Mouse (Mus musculus): ENCODE measurements at regions not wholly inside any gene's neighbourhood (a gene's known extent, or its start where the extent isn't known, plus 50 kb on each side); places are given as distances from the start of the nearest gene placed in this dataset.

DNA sequence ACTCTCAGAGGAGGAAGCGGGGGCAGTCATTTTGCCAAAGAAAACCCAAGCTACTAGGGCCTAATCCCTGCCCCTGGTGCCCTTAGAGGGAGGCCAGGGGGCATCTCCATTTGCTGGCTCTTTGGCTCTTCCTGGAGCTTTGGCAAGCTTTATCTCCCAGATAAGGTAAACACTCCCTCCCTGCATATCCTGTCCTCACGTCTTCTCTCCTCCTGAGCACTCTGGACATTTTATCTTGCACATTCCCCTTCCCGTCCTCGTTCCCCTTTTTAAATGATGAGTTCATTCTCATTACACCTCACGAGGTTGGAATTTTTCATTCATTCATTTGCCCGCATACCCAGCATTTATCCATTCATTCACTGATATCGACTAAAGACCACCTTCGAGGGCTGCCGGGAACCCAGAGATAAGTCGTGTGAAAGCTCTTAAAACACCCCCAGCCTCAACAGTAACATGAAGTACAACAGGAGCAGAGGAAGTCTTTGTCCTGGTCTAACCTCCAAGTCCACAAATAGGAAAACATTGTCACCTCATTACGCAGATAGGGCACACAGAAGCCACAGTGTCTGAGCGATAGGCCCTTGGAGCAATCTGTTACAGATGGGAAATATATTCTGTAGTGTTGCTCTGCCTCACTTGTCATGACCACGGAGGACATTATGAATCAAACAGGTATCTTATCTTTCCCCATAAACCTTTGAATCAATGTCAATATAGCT, 54.0 kb upstream of the Lrp8 start:
- ATAC-seq (ENCODE audit: insufficient number of reproducible peaks, insufficient read depth, low FRiP score, low read depth), result no peak
- H3K36me3 ChIP-seq (ENCODE audit: control insufficient read depth, insufficient read depth, low read length), result no peaks in the 10 kb centered on the region
- H3K27ac ChIP-seq (replicated peaks in 1 of 2; ENCODE audit: control insufficient read depth in 1 of 2, insufficient read depth in 1 of 2, low read depth in 2 of 2, low read length in 2 of 2), result no peak overlapping the region
- 4% methylated on average over 13 of the region's 13 CpGs for WGBS
- no peak overlapping the region for H3K9ac ChIP-seq (ENCODE audit: low read length)
- H3K4me1 ChIP-seq (ENCODE audit: control insufficient read depth in 2 of 2, insufficient read depth in 2 of 2, low read length in 2 of 2), result peaks cover 9 to 15% of the 10 kb centered on the region in 2 experiments
- H3K4me3 ChIP-seq (ENCODE audit: control insufficient read depth in 1 of 2, insufficient read depth in 1 of 2, low read depth in 1 of 2, low read length in 2 of 2), result no peak overlapping the region
- H3K9me3 ChIP-seq (ENCODE audit: control insufficient read depth, low read length), result no peaks in the 10 kb centered on the region
- H3K4me2 ChIP-seq (ENCODE audit: low read length), result peak overlapping the region; percentile 11; the same call in 1 of the 2 replicates
- H3K27me3 ChIP-seq (ENCODE audit: control insufficient read depth, insufficient read depth, low read length), result peaks cover 33% of the 10 kb centered on the region

DNA sequence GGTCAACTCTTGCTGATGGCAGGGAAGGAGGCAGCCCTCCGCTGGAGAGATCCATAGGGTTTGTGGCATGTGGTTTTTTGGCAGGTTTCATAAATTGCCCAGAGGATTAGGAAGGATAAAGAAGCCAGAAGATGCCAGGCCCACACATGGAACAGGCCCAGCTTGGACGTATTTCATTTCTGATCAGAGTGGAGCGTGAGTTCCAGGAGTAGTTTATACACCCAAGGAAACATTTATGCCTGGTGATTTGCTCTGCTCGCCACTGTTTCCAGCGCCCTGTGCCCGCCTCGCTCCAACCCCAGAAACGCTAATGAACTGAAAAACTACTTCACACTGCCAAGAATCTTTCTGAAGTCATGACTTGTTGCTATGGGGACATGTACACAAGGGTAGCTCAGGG, 53.0 kb upstream of the Lrp8 start:
- H3K27ac ChIP-seq (replicated peaks in 1 of 2; ENCODE audit: control insufficient read depth in 1 of 2, insufficient read depth in 1 of 2, low read depth in 2 of 2, low read length in 2 of 2), result no peak overlapping the region
- H3K9ac ChIP-seq (ENCODE audit: low read length), result no peak overlapping the region
- no peaks in the 10 kb centered on the region for H3K9me3 ChIP-seq (ENCODE audit: control insufficient read depth, low read length)
- peaks cover 24% of the 10 kb centered on the region for H3K27me3 ChIP-seq (ENCODE audit: control insufficient read depth, insufficient read depth, low read length)
- no peak overlapping the region for H3K4me3 ChIP-seq (ENCODE audit: control insufficient read depth in 1 of 2, insufficient read depth in 1 of 2, low read depth in 1 of 2, low read length in 2 of 2)
- H3K36me3 ChIP-seq (ENCODE audit: control insufficient read depth, insufficient read depth, low read length), result no peaks in the 10 kb centered on the region
- no peak for ATAC-seq (ENCODE audit: insufficient number of reproducible peaks, insufficient read depth, low FRiP score, low read depth)
- no peak overlapping the region for H3K4me2 ChIP-seq (ENCODE audit: low read length)
- peaks cover 9 to 15% of the 10 kb centered on the region in 2 experiments for H3K4me1 ChIP-seq (ENCODE audit: control insufficient read depth in 2 of 2, insufficient read depth in 2 of 2, low read length in 2 of 2)
- WGBS, result 89% methylated on average over 8 of the region's 8 CpGs

DNA sequence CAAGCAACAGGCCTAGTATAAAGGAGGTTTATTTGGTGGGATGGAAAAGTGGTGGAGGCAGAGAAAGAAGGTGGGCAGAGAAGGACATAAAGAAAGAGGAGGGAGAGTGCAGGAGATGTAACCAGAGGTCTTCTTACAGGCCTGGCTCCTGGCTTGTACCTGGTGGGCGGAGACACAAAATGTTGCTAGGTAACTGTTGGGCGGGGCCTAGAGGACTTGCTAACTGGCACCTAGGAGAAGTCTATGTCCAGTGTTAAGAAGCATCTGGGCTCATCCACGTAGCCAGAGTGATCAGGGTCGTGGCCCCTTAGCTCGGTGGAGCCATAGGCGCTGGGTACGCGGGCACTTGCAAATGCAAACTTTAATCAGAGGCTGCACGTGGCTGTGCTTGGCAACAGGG, 52.0 kb upstream of the Lrp8 start:
- H3K36me3 ChIP-seq (ENCODE audit: control insufficient read depth, insufficient read depth, low read length), result no peaks in the 10 kb centered on the region
- peaks cover 9 to 15% of the 10 kb centered on the region in 2 experiments for H3K4me1 ChIP-seq (ENCODE audit: control insufficient read depth in 2 of 2, insufficient read depth in 2 of 2, low read length in 2 of 2)
- no peak overlapping the region for H3K4me2 ChIP-seq (ENCODE audit: low read length)
- no peak overlapping the region for H3K9ac ChIP-seq (ENCODE audit: low read length)
- no peak for ATAC-seq (ENCODE audit: insufficient number of reproducible peaks, insufficient read depth, low FRiP score, low read depth)
- 68% methylated on average over 9 of the region's 9 CpGs for WGBS
- H3K27me3 ChIP-seq (ENCODE audit: control insufficient read depth, insufficient read depth, low read length), result peaks cover 15% of the 10 kb centered on the region
- no peaks in the 10 kb centered on the region for H3K9me3 ChIP-seq (ENCODE audit: control insufficient read depth, low read length)
- H3K4me3 ChIP-seq (ENCODE audit: control insufficient read depth in 1 of 2, insufficient read depth in 1 of 2, low read depth in 1 of 2, low read length in 2 of 2), result no peak overlapping the region
- H3K27ac ChIP-seq (replicated peaks in 1 of 2; ENCODE audit: control insufficient read depth in 1 of 2, insufficient read depth in 1 of 2, low read depth in 2 of 2, low read length in 2 of 2), result no peak overlapping the region
